Mouse (Mus musculus) megakaryocyte, embryonic 14.5 days (primary cell): ENCODE results near the gene Casp7.

ENCODE experiments used
- FLI1 ChIP-seq: IDR thresholded peaks from 2 replicates; pipeline ENCODE4 v1.6.1; 2012; ENCODE audit warnings: low read length, inconsistent platforms, mixed read lengths
- GATA1 ChIP-seq: IDR thresholded peaks from 3 replicates; pipeline ENCODE4 v1.6.1; 2012; ENCODE audit warnings: mixed read lengths, low read length, inconsistent platforms, borderline replicate concordance

GRCm38 (mm10) chr19:56460241-56460640 lies 63.3 kb downstream of the Casp7 start:
- TF ChIP-seq GATA1 (no peak), FLI1 (no peak)
